Mouse (Mus musculus): Measurements from ENCODE around the gene Cryge. TPM values are rescaled to one million over a fixed set of nuclear protein-coding genes. Genes with fewer than 3 reads are reported as not detected.

The Cryge gene
- total and polyA plus RNA-seq, 3 experiments, result 0.76 TPM; not detected in 2

GRCm38 (mm10) chr1:65004526-65004925, 46.4 kb downstream of the Cryge start:
- H3K36me3 ChIP-seq (replicated peaks), result no peaks in the 10 kb centered on the region
- ATAC-seq (ENCODE audit: extremely low read depth, insufficient number of reproducible peaks, low FRiP score, poor library complexity, severe bottlenecking) (no peak), DNase-seq (ENCODE audit: low spot score) (no peak)
- H3K4me3 ChIP-seq (ENCODE audit: low read depth, low read length), result no peak overlapping the region
- H3K27me3 ChIP-seq (ENCODE audit: insufficient read depth, low read length), result peaks cover 20% of the 10 kb centered on the region
- TF ChIP-seq POLR2AphosphoS5 (IDR thresholded peaks at IDR 0.05; ENCODE audit: insufficient replicate concordance, low read depth, low read length) (no peak), GATA2 (IDR thresholded peaks at IDR 0.05; ENCODE audit: borderline replicate concordance, low read depth, low read length) (no peak), CTCF (IDR thresholded peaks at IDR 0.05; ENCODE audit: low read depth, low read length) (no peak), TAL1 (conservative IDR thresholded peaks at IDR 0.05; ENCODE audit: low read depth, low read length) (no peak), GATA1 (IDR thresholded peaks at IDR 0.05; ENCODE audit: borderline replicate concordance, low read length) (no peak)
- H3K9me3 ChIP-seq (replicated peaks), result no peaks in the 10 kb centered on the region
- H3K4me1 ChIP-seq (ENCODE audit: insufficient read depth, low read depth, low read length), result peaks cover 4% of the 10 kb centered on the region; the same call in 1 of the 2 replicates

Other genes with a start within 250 kb of the Cryge start
- 25.8 and 33.5 TPM in 2 replicates for gene Plekhm3, start 94.3 kb downstream of the Cryge start, total RNA-seq (2014; fragmentation: Nextera tagmentation)
- 5.6 and 8.0 TPM in 2 replicates for gene Plekhm3, start 94.3 kb downstream of the Cryge start, total RNA-seq (2017)
- 2.9 and 3.0 TPM in 2 replicates for gene Plekhm3, start 94.3 kb downstream of the Cryge start, polyA plus RNA-seq (2012)
- not detected in 2 replicates for gene Akr1cl, start 18.4 kb downstream of the Cryge start, total RNA-seq (2014; fragmentation: Nextera tagmentation)
- 0.27 and 0.46 TPM in 2 replicates for gene Akr1cl, start 18.4 kb downstream of the Cryge start, total RNA-seq (2017)
- not detected in 2 replicates for gene Akr1cl, start 18.4 kb downstream of the Cryge start, polyA plus RNA-seq (2012)
- gene Crygd, start 12.3 kb upstream of the Cryge start, total RNA-seq (2014; fragmentation: Nextera tagmentation), result not detected in 2 replicates
- gene Crygd, start 12.3 kb upstream of the Cryge start, total RNA-seq (2017), result 0.49 TPM in 1 of 2 replicates, not detected in the other
- gene Crygd, start 12.3 kb upstream of the Cryge start, polyA plus RNA-seq (2012), result not detected in 2 replicates
- not detected in 2 replicates for gene Crygc, start 22.5 kb upstream of the Cryge start, total RNA-seq (2014; fragmentation: Nextera tagmentation)
- gene Crygc, start 22.5 kb upstream of the Cryge start, total RNA-seq (2017), result not detected in 2 replicates
- not detected in 2 replicates for gene Crygc, start 22.5 kb upstream of the Cryge start, polyA plus RNA-seq (2012)
- gene Crygb, start 31.1 kb upstream of the Cryge start, total RNA-seq (2014; fragmentation: Nextera tagmentation), result not detected in 2 replicates
- not detected in 2 replicates for gene Crygb, start 31.1 kb upstream of the Cryge start, total RNA-seq (2017)
- gene Crygb, start 31.1 kb upstream of the Cryge start, polyA plus RNA-seq (2012), result not detected in 2 replicates
- not detected in 2 replicates for gene Cryga, start 52.2 kb upstream of the Cryge start, total RNA-seq (2014; fragmentation: Nextera tagmentation)
- gene Cryga, start 52.2 kb upstream of the Cryge start, total RNA-seq (2017), result not detected in 2 replicates
- gene Cryga, start 52.2 kb upstream of the Cryge start, polyA plus RNA-seq (2012), result not detected in 2 replicates
- not detected in 2 replicates for gene Gm28845, start 68.4 kb upstream of the Cryge start, total RNA-seq (2014; fragmentation: Nextera tagmentation)
- not detected in 2 replicates for gene Gm28845, start 68.4 kb upstream of the Cryge start, total RNA-seq (2017)
- gene Gm28845, start 68.4 kb upstream of the Cryge start, polyA plus RNA-seq (2012), result not detected in 2 replicates
- gene D630023F18Rik, start 72.1 kb upstream of the Cryge start, total RNA-seq (2014; fragmentation: Nextera tagmentation), result 1.1 TPM in 1 of 2 replicates, not detected in the other
- 0.05 and 0.06 TPM in 2 replicates for gene D630023F18Rik, start 72.1 kb upstream of the Cryge start, total RNA-seq (2017)
- gene D630023F18Rik, start 72.1 kb upstream of the Cryge start, polyA plus RNA-seq (2012), result 0.07 TPM in 1 of 2 replicates, not detected in the other
- 24.2 and 29.9 TPM in 2 replicates for gene Idh1, start 135.4 kb upstream of the Cryge start, total RNA-seq (2014; fragmentation: Nextera tagmentation)
- 102 and 111 TPM in 2 replicates for gene Idh1, start 135.4 kb upstream of the Cryge start, total RNA-seq (2017)
- 1.2 and 1.9 TPM in 2 replicates for gene Idh1, start 135.4 kb upstream of the Cryge start, polyA plus RNA-seq (2012)
- 81.1 and 84.0 TPM in 2 replicates for gene Pikfyve, start 135.5 kb upstream of the Cryge start, total RNA-seq (2014; fragmentation: Nextera tagmentation)
- 81.3 and 95.4 TPM in 2 replicates for gene Pikfyve, start 135.5 kb upstream of the Cryge start, total RNA-seq (2017)
- gene Pikfyve, start 135.5 kb upstream of the Cryge start, polyA plus RNA-seq (2012), result 54.1 and 56.3 TPM in 2 replicates
- gene Pth2r, start 230.9 kb upstream of the Cryge start, total RNA-seq (2014; fragmentation: Nextera tagmentation), result not detected in 2 replicates
- not detected in 2 replicates for gene Pth2r, start 230.9 kb upstream of the Cryge start, total RNA-seq (2017)
- gene Pth2r, start 230.9 kb upstream of the Cryge start, polyA plus RNA-seq (2012), result not detected in 2 replicates